Mouse (Mus musculus): ENCODE results near the gene Dnajc15.
A peak's percentile ranks its signal among the peaks of the same experiment; 100 is the strongest.

The Dnajc15 gene

GRCm38 (mm10) chr14:77860841-77861560 lies 13.9 kb downstream of the Dnajc15 start:
- peak in 1 of 2 experiments; percentile 28 for DNase-seq (ENCODE audit: low read depth in 2 of 2, low spot score in 2 of 2)

- no peak for DNase-seq (ENCODE audit: low read depth in 2 of 2, low spot score in 2 of 2)
Measured at GRCm38 (mm10) chr14:77859894-77860293, 15.0 kb downstream of the Dnajc15 start.

- DNase-seq (ENCODE audit: low read depth in 2 of 2, low spot score in 2 of 2), result no peak
Measured at GRCm38 (mm10) chr14:77853951-77854350, 21.0 kb downstream of the Dnajc15 start.

GRCm38 (mm10) chr14:77849852-77850251 lies 25.1 kb downstream of the Dnajc15 start:
- no peak for DNase-seq (ENCODE audit: low read depth in 2 of 2, low spot score in 2 of 2)

- no peak for DNase-seq (ENCODE audit: low read depth in 2 of 2, low spot score in 2 of 2)
Measured at GRCm38 (mm10) chr14:77848349-77848748, 26.6 kb downstream of the Dnajc15 start.

- DNase-seq (ENCODE audit: low read depth in 2 of 2, low spot score in 2 of 2), result no peak
Measured at GRCm38 (mm10) chr14:77846206-77846605, 28.7 kb downstream of the Dnajc15 start.

- no peak for DNase-seq (ENCODE audit: low read depth in 2 of 2, low spot score in 2 of 2)
Measured at GRCm38 (mm10) chr14:77845479-77845878, 29.4 kb downstream of the Dnajc15 start.

- no peak for DNase-seq (ENCODE audit: low read depth in 2 of 2, low spot score in 2 of 2)
Measured at GRCm38 (mm10) chr14:77840574-77840973, 34.4 kb downstream of the Dnajc15 start.

- DNase-seq (ENCODE audit: low read depth in 2 of 2, low spot score in 2 of 2), result no peak
Measured at GRCm38 (mm10) chr14:77840078-77840477, 34.8 kb downstream of the Dnajc15 start.

GRCm38 (mm10) chr14:77836794-77837193 lies 38.1 kb downstream of the Dnajc15 start:
- DNase-seq (ENCODE audit: low read depth in 2 of 2, low spot score in 2 of 2), result no peak

- no peak for DNase-seq (ENCODE audit: low read depth in 2 of 2, low spot score in 2 of 2)
Measured at GRCm38 (mm10) chr14:77832359-77832758, 42.6 kb downstream of the Dnajc15 start.

- DNase-seq (ENCODE audit: low read depth in 2 of 2, low spot score in 2 of 2), result no peak
Measured at GRCm38 (mm10) chr14:77831936-77832335, 43.0 kb downstream of the Dnajc15 start.

GRCm38 (mm10) chr14:77829673-77830072 lies 45.3 kb downstream of the Dnajc15 start:
- no peak for DNase-seq (ENCODE audit: low read depth in 2 of 2, low spot score in 2 of 2)

GRCm38 (mm10) chr14:77825891-77826290 lies 49.0 kb downstream of the Dnajc15 start:
- no peak for DNase-seq (ENCODE audit: low read depth in 2 of 2, low spot score in 2 of 2)

- DNase-seq (ENCODE audit: low read depth in 2 of 2, low spot score in 2 of 2), result no peak
Measured at GRCm38 (mm10) chr14:77825121-77825520, 49.8 kb downstream of the Dnajc15 start.

- DNase-seq (ENCODE audit: low read depth in 2 of 2, low spot score in 2 of 2), result no peak
Measured at GRCm38 (mm10) chr14:77819841-77820240, 55.1 kb downstream of the Dnajc15 start.

GRCm38 (mm10) chr14:77817561-77817960 lies 57.4 kb downstream of the Dnajc15 start:
- DNase-seq (ENCODE audit: low read depth in 2 of 2, low spot score in 2 of 2), result no peak

- no peak for DNase-seq (ENCODE audit: low read depth in 2 of 2, low spot score in 2 of 2)
Measured at GRCm38 (mm10) chr14:77814935-77815334, 60.0 kb downstream of the Dnajc15 start.

GRCm38 (mm10) chr14:77812890-77813289 lies 62.0 kb downstream of the Dnajc15 start:
- DNase-seq (ENCODE audit: low read depth in 2 of 2, low spot score in 2 of 2), result no peak

- DNase-seq (ENCODE audit: low read depth in 2 of 2, low spot score in 2 of 2), result no peak
Measured at GRCm38 (mm10) chr14:77811466-77811865, 63.5 kb downstream of the Dnajc15 start.

GRCm38 (mm10) chr14:77807836-77808235 lies 67.1 kb downstream of the Dnajc15 start:
- DNase-seq (ENCODE audit: low read depth in 2 of 2, low spot score in 2 of 2), result no peak

- DNase-seq (ENCODE audit: low read depth in 2 of 2, low spot score in 2 of 2), result no peak
Measured at GRCm38 (mm10) chr14:77806345-77806744, 68.6 kb downstream of the Dnajc15 start.

GRCm38 (mm10) chr14:77802268-77802630 lies 72.7 kb downstream of the Dnajc15 start:
- no peak for DNase-seq (ENCODE audit: low read depth in 2 of 2, low spot score in 2 of 2)

All from CD8-positive naive resting alpha-beta T cell, adult 2 months (primary cell).